Mouse (Mus musculus) limb, embryonic 15.5 days (tissue): ENCODE results near the gene Sirt2. TPM values are rescaled to one million over a fixed set of nuclear protein-coding genes. Genes with fewer than 3 reads are reported as not detected.

Source experiments
- ATAC-seq: fragments of 200-750 bp; cut with Nextera tagmentation; 2 replicates; pipeline ENCODE4 v1.8.0; 2017; ENCODE audit warnings: low read depth, moderate TSS enrichment; ENCODE audit not compliant: insufficient number of reproducible peaks, low FRiP score, low TSS enrichment
- H3K27ac ChIP-seq: fragments of 300-500 bp; sonication (generic); 2 replicates; pipeline ENCODE4 v1.5.1; 2015; ENCODE audit warnings: moderate library complexity, mild to moderate bottlenecking, inconsistent platforms
- H3K27me3 ChIP-seq: fragments of 300-500 bp; sonication (generic); 2 replicates; pipeline ENCODE4 v1.6.1; 2015; ENCODE audit warnings: inconsistent platforms
- H3K36me3 ChIP-seq: fragments of 300-500 bp; sonication (generic); 2 replicates; pipeline ENCODE4 v1.6.1; 2015; ENCODE audit warnings: inconsistent platforms
- H3K4me1 ChIP-seq: fragments of 300-500 bp; sonication (generic); 2 replicates; pipeline ENCODE4 v1.6.1; 2015; ENCODE audit warnings: inconsistent platforms
- H3K4me2 ChIP-seq: fragments of 300-500 bp; sonication (generic); 2 replicates; pipeline ENCODE4 v1.6.1; 2015; ENCODE audit warnings: mild to moderate bottlenecking, inconsistent platforms
- H3K4me3 ChIP-seq: fragments of 300-500 bp; sonication (generic); 2 replicates; pipeline ENCODE4 v1.5.1; 2015; ENCODE audit warnings: mild to moderate bottlenecking, inconsistent platforms
- H3K9ac ChIP-seq: fragments of 300-500 bp; sonication (generic); 2 replicates; pipeline ENCODE4 v1.6.1; 2015; ENCODE audit warnings: inconsistent platforms
- H3K9me3 ChIP-seq: fragments of 300-500 bp; sonication (generic); 2 replicates; pipeline ENCODE4 v1.6.1; 2016; ENCODE audit warnings: inconsistent platforms
- WGBS: fragments of 180-500 bp; shearing (Covaris S2); methylation state at CpG from one replicate; pipeline ENCODE4 v1.1.7; 2015; 5-methylcytosine and 5-hydroxymethylcytosine counted together
- polyA plus RNA-seq: library from polyadenylated mRNA; unstranded; fragments of >200 nt; fragmentation: Nextera tagmentation; extraction: Ambion mirVana; gene quantifications from 2 replicates; pipeline ENCODE4 v1.2.1, GENCODE M21; 2015

Sirt2 gene
- polyA plus RNA-seq, 1 experiment from 2014 or later, result 79.8 TPM

DNA sequence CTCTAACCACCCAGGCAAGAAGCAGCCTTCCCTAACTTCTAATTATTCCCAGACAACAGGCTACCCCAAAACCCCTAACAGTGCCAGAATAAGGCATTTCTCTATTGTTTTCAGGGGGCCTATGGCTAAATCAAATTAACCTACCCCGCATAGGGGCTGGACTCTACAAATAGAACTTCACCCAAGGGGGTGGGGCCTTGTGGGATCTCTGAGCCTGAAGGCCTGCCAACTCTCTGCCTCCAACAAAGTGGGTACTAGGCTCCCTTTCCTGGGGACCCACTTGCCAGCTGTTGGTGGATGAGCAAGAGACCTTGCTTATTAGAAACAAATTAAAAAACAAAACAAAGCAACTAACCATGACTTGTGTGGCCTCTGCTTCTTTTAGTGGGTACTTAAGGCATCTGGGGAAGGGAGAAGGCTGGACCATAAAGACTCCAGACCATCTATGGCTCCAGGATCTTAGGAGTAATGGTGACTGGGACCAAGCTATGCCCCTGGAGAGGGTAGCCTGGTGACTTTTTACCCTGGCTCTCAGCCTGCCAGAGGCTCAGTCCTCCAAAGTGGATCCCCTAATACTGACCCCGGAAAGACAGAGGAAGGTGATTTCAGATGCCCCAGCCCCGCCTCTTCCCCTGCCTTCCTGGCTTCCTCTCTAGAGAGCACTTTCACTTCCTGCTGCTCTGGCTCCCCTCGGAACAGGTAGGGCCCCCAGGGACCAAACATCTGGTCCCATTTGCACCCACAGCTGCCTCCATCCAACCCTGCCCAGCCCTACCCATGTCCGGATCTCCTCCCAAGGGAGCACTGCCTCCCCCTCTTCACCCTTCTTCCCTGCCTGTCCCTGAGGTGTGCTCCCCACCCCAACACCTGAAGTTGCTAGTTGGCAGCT, 22.0 kb downstream of the Sirt2 start, which contains the start of gene Rinl:
Gene Rinl (plus strand): TSS at position 663 of the 889 bp plus-strand sequence.
- peaks cover 27% of the 10 kb centered on the region for H3K4me1 ChIP-seq
- no peak within 1 kb of the TSS for H3K4me3 ChIP-seq
- H3K27me3 ChIP-seq, result no peaks in the 10 kb centered on the region
- no peak within 1 kb of the TSS for H3K9ac ChIP-seq
- ATAC-seq, result no peak
- peak within 1 kb of the TSS; percentile 40 for H3K27ac ChIP-seq
- peaks cover 39% of the 10 kb centered on the region for H3K36me3 ChIP-seq
- no peaks in the 10 kb centered on the region for H3K9me3 ChIP-seq
- WGBS, result 53% methylated on average over 5 of the region's 5 CpGs
- H3K4me2 ChIP-seq, result no peak within 1 kb of the TSS

DNA sequence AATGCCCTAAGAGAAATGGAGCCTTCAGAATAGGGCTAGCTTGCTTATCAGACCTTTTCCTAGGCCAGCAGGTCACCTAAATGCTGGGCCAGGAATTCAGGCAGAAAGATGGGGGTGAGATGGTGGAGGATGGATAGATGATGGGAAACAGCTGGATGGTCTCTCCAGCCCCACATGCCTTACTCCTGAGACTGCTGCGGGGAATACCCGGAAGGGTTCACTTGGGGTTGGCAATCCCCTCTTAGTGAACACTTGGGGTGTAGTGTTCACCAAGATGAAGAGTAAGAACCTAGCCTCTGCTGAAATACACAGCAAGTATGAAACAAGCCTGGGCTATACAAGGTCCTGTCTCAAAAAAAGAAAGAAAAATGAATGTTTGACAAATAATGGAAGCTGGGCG, 22.7 kb downstream of the Sirt2 start:
- H3K4me2 ChIP-seq, result no peak overlapping the region
- WGBS, result 42% methylated on average over 3 of the region's 3 CpGs
- no peak for ATAC-seq
- H3K4me3 ChIP-seq, result no peak overlapping the region
- peaks cover 27% of the 10 kb centered on the region for H3K4me1 ChIP-seq
- H3K27ac ChIP-seq, result peak overlapping the region; percentile 40
- H3K27me3 ChIP-seq, result no peaks in the 10 kb centered on the region
- peaks cover 32% of the 10 kb centered on the region for H3K36me3 ChIP-seq
- H3K9ac ChIP-seq, result no peak overlapping the region
- H3K9me3 ChIP-seq, result no peaks in the 10 kb centered on the region

DNA sequence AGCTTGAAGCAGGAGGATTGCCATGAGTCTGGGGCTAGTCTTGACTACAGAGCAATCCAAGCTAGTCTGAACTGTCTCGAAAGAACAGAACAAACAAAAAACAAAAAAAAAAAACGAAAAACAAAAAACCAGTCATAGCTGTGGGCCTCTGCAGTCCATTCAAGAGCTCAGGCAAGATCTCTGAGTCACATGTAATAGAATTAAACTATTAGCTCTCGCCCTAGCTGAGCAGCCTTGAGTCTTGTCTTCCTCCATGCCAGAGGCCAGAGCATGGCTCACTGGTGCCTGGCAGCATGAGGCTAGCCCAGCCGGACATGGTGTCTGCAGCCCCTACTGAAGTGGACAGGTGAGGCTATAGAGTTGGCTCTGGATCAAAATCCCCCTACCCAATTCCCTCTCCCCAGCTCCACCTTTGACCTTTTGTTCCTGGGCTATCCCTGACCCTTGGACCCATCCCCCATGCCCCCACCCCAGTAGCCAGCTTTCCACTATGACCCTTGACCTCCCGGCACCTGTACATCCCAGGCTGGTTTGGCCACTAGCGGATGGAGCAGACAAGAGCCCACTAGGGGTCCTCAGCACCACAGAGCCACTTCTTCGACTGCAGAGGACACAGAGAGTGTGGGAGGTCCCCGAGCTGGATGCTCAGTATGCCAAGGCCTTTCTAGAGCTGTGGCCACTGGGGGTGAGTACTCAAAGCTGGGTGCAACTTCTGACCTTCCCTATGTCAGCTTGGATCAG, 23.7 kb downstream of the Sirt2 start:
- ATAC-seq, result no peak
- Histone ChIP-seq H3K27me3 (no peaks in the 10 kb centered on the region), H3K36me3 (peaks cover 25% of the 10 kb centered on the region), H3K4me1 (peaks cover 27% of the 10 kb centered on the region), H3K9ac (no peak overlapping the region), H3K4me2 (no peak overlapping the region), H3K27ac (peak overlapping the region; percentile 40), H3K4me3 (no peak overlapping the region), H3K9me3 (no peaks in the 10 kb centered on the region)
- WGBS, result 54% methylated on average over 8 of the region's 8 CpGs

DNA sequence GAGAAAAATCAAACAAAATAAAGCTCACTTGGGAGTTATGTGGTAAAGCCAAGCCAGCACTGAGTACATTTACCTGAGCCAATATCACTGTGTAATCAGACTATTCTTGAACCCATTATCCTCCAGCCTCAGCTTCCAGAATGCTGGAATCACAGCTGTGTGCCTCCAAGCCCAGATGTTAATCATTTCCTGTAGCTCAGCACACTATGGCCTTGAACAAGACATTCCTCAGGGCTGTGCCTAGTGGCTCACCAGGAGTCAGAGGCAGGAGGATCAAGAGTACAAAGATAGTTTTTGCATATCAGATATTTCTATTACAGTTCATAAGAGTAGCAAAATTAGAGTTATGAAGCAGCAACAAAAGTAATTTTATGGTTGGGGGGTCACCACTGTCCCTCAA, 25.2 kb downstream of the Sirt2 start:
- no peak overlapping the region for H3K9ac ChIP-seq
- no peak overlapping the region for H3K4me3 ChIP-seq
- no peaks in the 10 kb centered on the region for H3K9me3 ChIP-seq
- peaks cover 35% of the 10 kb centered on the region for H3K4me1 ChIP-seq
- H3K36me3 ChIP-seq, result peaks cover 13% of the 10 kb centered on the region
- no peak overlapping the region for H3K27ac ChIP-seq
- no peak for ATAC-seq
- H3K27me3 ChIP-seq, result no peaks in the 10 kb centered on the region
- no peak overlapping the region for H3K4me2 ChIP-seq

DNA sequence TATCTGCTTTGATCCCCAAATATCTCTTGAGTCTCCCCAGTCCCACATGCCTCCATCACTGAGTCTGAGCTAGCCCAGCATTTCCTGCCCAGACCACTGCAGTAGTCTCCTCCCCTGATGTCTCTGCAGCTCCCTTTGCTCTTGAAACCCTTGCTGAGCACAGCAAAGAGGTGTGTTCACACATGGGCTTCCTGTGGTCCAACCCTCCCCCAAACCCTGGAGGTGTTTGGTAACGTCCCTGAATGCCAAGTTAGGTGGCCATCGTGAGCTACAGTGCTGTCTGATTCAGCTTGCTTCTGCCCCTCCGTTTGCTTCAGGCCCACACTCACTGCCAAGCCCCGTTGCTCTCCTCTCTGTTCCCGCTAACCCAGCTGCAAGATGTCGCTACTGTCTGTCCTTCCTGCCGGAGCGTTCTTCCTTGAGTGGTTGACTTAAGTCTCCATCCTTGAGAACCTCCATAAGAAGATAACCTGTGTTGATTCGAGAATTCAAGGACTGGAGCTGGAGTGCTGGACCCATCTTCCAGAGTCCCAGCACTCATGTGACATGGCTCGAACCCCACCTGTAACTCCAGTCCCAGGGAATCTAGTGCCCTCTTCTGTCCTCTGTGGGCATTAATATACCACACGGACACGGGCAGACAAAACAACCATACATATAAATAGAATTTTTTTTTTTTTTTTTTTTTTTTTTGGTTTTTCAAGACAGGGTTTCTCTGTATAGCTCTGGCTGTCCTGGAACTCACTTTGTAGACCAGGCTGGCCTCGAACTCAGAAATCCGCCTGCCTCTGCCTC, 26.1 kb downstream of the Sirt2 start:
- no peaks in the 10 kb centered on the region for H3K9me3 ChIP-seq
- no peak overlapping the region for H3K4me3 ChIP-seq
- H3K27ac ChIP-seq, result no peak overlapping the region
- H3K9ac ChIP-seq, result no peak overlapping the region
- no peaks in the 10 kb centered on the region for H3K27me3 ChIP-seq
- H3K4me1 ChIP-seq, result peaks cover 39% of the 10 kb centered on the region
- 76% methylated on average over 14 of the region's 14 CpGs for WGBS
- H3K4me2 ChIP-seq, result no peak overlapping the region
- no peak for ATAC-seq
- H3K36me3 ChIP-seq, result peaks cover 4% of the 10 kb centered on the region

DNA sequence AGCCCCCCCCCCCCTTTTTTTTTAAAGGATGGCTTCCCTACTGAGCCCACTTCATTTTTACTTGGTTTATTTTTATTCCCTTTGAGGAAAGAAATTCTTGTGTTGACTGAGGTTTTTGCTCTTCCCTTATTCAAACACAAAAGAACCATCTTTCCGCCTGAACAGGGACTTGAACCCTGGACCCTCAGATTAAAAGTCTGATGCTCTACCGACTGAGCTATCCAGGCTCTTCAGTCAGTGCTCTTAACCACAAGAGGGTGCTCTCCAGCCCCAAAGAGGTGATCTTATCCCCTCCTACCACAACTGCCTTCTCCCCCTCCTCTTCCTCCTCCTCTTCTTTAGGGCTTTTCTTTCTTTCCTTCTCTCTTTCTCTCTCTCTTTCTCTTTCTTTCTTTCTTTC, 27.3 kb downstream of the Sirt2 start:
- no peaks in the 10 kb centered on the region for H3K36me3 ChIP-seq
- H3K27me3 ChIP-seq, result no peaks in the 10 kb centered on the region
- no peak overlapping the region for H3K9ac ChIP-seq
- no peak overlapping the region for H3K27ac ChIP-seq
- peaks cover 32% of the 10 kb centered on the region for H3K4me1 ChIP-seq
- H3K4me2 ChIP-seq, result no peak overlapping the region
- H3K4me3 ChIP-seq, result no peak overlapping the region
- ATAC-seq, result no peak
- H3K9me3 ChIP-seq, result no peaks in the 10 kb centered on the region
- WGBS, result 39% methylated on average over 2 of the region's 2 CpGs

DNA sequence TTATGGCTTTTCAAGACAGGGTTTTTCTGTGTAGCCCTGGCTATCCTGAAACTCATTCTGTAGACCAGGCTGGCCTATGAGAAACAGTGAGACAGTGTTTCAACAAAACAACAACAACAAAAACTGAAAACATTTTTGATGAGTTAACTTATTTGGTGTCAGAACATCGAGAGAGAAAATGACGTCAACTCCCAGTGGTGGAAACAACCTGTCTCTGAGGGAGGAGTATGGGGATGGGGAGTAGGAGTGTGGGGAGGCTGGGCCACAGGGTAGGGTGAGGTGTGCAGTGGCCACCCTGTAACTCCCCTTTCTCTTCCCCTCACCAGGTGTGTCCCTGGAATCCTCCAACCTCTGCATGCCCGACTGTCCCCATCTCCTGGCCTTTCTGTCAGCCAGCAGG, 28.0 kb downstream of the Sirt2 start:
- no peaks in the 10 kb centered on the region for H3K36me3 ChIP-seq
- H3K27me3 ChIP-seq, result no peaks in the 10 kb centered on the region
- H3K9ac ChIP-seq, result no peak overlapping the region
- no peak for ATAC-seq
- no peaks in the 10 kb centered on the region for H3K9me3 ChIP-seq
- peaks cover 26% of the 10 kb centered on the region for H3K4me1 ChIP-seq
- H3K27ac ChIP-seq, result no peak overlapping the region
- no peak overlapping the region for H3K4me2 ChIP-seq
- no peak overlapping the region for H3K4me3 ChIP-seq
- 86% methylated on average over 3 of the region's 3 CpGs for whole genome bisulfite sequencing

DNA sequence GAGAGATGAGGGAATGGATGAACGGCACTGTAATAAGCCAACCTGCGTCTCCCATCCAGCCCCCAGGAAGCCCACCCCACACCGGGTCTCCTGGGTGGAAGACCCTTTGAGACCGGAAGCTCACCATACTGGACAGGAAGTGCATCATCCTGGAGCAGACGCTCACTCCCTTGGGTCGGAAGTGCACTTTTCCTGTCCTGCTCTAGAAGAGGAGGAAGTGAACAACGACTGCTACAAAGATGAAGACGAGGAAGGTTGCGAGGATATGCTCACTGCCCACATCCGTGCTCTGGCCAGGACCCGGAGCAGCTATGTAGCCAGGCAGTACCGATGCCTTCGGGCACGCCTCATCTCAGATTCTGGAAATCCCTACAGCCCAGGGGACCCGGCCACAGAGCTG, 29.3 kb downstream of the Sirt2 start:
- H3K36me3 ChIP-seq, result no peaks in the 10 kb centered on the region
- H3K4me2 ChIP-seq, result no peak overlapping the region
- no peaks in the 10 kb centered on the region for H3K27me3 ChIP-seq
- H3K9ac ChIP-seq, result no peak overlapping the region
- H3K27ac ChIP-seq, result 0 out of 2 replicates have a peak overlapping the region, but pooled peaks have one; percentile 13
- no peaks in the 10 kb centered on the region for H3K9me3 ChIP-seq
- no peak overlapping the region for H3K4me3 ChIP-seq
- 73% methylated on average over 15 of the region's 15 CpGs for WGBS
- peaks cover 16% of the 10 kb centered on the region for H3K4me1 ChIP-seq
- ATAC-seq, result no peak

DNA sequence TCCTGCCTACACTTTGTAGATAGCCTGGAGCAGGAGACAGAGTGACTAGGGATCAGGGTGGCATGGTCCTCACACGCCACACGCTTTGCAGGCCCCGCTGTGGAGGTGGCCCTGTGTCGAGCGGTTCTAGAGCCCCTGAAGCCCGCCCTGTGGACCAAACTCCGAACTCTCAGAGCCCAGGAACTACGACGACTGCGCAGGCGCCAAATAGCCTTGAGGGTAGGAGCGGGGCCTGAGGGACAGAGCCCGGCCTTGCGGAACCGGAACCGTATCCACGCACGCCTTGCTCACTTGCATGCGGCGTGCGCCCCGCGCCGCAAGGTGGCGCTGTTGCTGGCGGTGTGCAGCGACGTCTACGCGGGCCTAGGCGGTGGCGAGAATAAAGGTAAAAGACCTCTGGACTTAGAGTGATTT, 30.0 kb downstream of the Sirt2 start:
- Histone ChIP-seq H3K4me3 (peak overlapping the region; percentile 21), H3K36me3 (no peaks in the 10 kb centered on the region), H3K27ac (peak overlapping the region; percentile 67), H3K4me2 (peak overlapping the region; percentile 36), H3K9ac (peak overlapping the region; percentile 42), H3K4me1 (peaks cover 18% of the 10 kb centered on the region), H3K27me3 (no peaks in the 10 kb centered on the region), H3K9me3 (no peaks in the 10 kb centered on the region)
- WGBS, result 17% methylated on average over 32 of the region's 32 CpGs
- ATAC-seq, result peak; percentile 12; the same call in 1 of the 2 replicates

DNA sequence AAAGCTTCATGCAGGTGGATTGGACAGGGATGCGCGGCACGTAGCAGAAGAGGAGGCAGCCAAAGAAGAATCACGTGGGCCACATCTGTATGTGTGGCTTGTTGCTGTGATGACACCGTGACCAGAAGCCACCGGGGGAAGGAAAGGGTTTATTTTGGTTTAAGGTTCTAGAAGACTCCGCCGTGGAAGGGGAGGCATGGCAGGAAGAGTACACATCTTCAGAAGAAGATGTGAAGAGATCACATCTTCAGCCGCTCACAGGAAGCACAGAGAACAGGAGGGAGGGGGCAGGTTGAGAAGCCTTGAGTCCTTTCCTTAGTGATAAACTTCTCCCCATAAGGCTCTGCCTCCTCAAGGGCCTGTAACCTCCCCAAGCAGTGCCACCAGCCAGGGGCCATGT, 33.5 kb downstream of the Sirt2 start:
- no peak for ATAC-seq
- 97% methylated on average over 9 of the region's 9 CpGs for WGBS
- H3K4me1 ChIP-seq, result peaks cover 40% of the 10 kb centered on the region

DNA sequence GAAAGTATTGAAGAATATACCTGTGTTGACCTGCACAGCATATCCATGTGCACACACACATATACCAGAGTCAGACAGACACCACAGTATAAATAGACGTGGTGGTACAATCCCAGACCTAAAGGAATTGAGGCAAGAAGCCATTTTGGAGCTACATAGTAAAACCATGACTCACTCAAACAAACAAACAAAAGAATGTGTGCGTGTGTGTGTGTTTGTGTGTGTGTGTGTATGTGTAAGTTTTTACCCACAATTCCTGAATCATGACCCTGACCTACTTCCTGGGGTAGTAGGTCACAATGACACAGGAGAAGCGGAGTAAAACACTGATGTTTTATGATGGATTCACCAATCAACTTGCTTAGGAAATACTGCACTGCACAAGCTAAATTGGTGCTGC, 34.9 kb downstream of the Sirt2 start:
- no peak overlapping the region for H3K9ac ChIP-seq
- no peak overlapping the region for H3K4me2 ChIP-seq
- ATAC-seq, result no peak
- H3K4me3 ChIP-seq, result no peak overlapping the region
- H3K36me3 ChIP-seq, result no peaks in the 10 kb centered on the region
- H3K27me3 ChIP-seq, result no peaks in the 10 kb centered on the region
- peaks cover 34% of the 10 kb centered on the region for H3K4me1 ChIP-seq
- H3K9me3 ChIP-seq, result no peaks in the 10 kb centered on the region
- peak overlapping the region; percentile 94 for H3K27ac ChIP-seq
- WGBS, result 55% methylated on average over 3 of the region's 3 CpGs

More for the DNA sequence above, 33.5 kb downstream of the Sirt2 start:
- Histone ChIP-seq H3K4me2 (no peak overlapping the region), H3K36me3 (no peaks in the 10 kb centered on the region), H3K9ac (no peak overlapping the region), H3K27me3 (no peaks in the 10 kb centered on the region), H3K9me3 (no peaks in the 10 kb centered on the region), H3K4me3 (no peak overlapping the region), H3K27ac (no peak overlapping the region)
